Mouse (Mus musculus) stomach, postnatal 0 days (tissue): ENCODE measurements around the gene Coa3.

Experiments
- CTCF ChIP-seq: IDR thresholded peaks from 2 replicates; pipeline ENCODE4 v1.5.1; 2016; ENCODE audit warnings: antibody characterized with exemption, low read depth, mild to moderate bottlenecking, moderate library complexity
- EP300 ChIP-seq: optimal IDR thresholded peaks from 2 replicates; pipeline ENCODE3; 2016; ENCODE audit warnings: antibody characterized with exemption

DNA sequence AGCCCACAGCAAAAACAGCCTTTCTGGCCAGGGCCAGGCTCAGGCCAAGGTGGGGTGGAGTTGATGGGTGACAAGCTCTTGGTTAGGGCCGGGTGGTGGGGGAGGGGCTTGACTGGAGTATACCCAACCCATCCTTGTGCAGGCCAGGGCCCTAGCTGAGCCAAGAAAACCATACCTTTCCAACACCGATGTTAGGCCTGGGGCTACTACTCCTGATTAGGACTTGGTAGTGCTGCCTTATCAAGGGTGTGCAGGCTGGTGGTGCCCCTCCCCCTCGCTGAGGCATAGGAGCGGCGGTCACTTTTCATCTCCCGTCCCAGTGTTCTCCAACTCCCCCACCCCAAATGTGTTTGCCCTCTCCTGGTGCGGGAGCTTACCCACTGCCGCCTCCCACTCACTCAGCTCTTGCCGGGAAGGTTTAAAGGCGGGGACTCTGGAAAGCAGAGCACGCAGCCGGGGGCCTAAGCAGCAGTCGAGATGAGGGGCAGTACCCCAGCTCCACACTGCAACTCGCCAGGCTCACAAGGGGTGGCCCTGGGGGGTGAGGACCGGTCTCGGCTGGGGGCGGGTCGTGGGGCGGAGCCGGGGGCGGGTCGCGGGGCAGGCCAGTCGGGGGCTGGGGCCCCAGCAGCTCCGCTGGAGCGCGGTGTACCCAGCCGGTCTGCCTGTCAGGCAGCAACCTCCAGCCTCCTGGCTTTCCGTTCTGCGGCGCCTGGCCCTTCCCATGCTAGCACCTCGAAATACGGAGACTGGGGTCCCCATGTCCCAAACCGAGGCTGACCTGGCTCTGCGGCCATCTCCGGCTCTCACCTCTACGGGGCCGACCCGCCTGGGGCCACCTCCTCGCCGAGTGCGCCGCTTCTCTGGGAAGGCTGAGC, 18.7 kb downstream of the Coa3 start, which contains the start of gene Wnk4:
- TF ChIP-seq CTCF (no peak), EP300 (no peak)
